ENCODE assay signal across 17 mouse cellular contexts in genomic region chr3:102501186-102501585, GRCm38 (mm10). TPM values are rescaled to one million over a fixed set of nuclear protein-coding genes. Genes with fewer than 3 reads are reported as not detected.
"Had no signal": no experiment of that assay in that cellular context is flagged by ENCODE, and none has a peak within 500 bp of the region (broad histone marks: within the 10 kb centered on the region; RNA-seq: fewer than 3 reads in every experiment).

No protein-coding gene starts in this region.

- H3K4me2 ChIP-seq: limb, embryonic 13.5 days; midbrain, embryonic 15.5 days; neural tube, embryonic 13.5 days had no signal

- ATAC-seq: lung, postnatal 0 days; midbrain, embryonic 15.5 days had no signal

- H3K27ac ChIP-seq: kidney, postnatal 0 days; limb, embryonic 13.5 days; liver, embryonic 14.5 days; midbrain, embryonic 10.5 days; midbrain, embryonic 15.5 days; neural tube, embryonic 13.5 days had no signal

- DNase-seq: kidney, adult 9 months; kidney, postnatal 36 days; layer of hippocampus, adult 9-11 months; layer of hippocampus, postnatal 36 days; lung, adult 2 months; lung, postnatal 4 days; right cerebral cortex, adult 18-20 months; right cerebral cortex, postnatal 25 days; thymus, postnatal 36 days had no signal

- H3K36me3 ChIP-seq: limb, embryonic 13.5 days; midbrain, embryonic 10.5 days; midbrain, embryonic 15.5 days; neural tube, embryonic 13.5 days had no signal

- H3K4me1 ChIP-seq: midbrain, embryonic 10.5 days; midbrain, embryonic 15.5 days had no signal

- H3K9me3 ChIP-seq: limb, embryonic 13.5 days; midbrain, embryonic 10.5 days; midbrain, embryonic 15.5 days; neural tube, embryonic 13.5 days had no signal

- H3K9ac ChIP-seq: limb, embryonic 13.5 days; liver, embryonic 14.5 days; midbrain, embryonic 15.5 days; neural tube, embryonic 13.5 days had no signal

- H3K4me3 ChIP-seq: limb, embryonic 13.5 days; midbrain, embryonic 10.5 days; midbrain, embryonic 15.5 days; neural tube, embryonic 13.5 days had no signal

- H3K27me3 ChIP-seq: limb, embryonic 13.5 days; midbrain, embryonic 15.5 days; neural tube, embryonic 13.5 days had no signal

RNA-seq across cellular contexts. Expression of gene Ngf, which starts 31.5 kb away (rescaled TPM):
- total RNA-seq: megakaryocyte, adult 5-6 weeks had no signal
